Mouse (Mus musculus) embryonic facial prominence, embryonic 14.5 days (tissue): ENCODE data around the gene Arid5b. TPM values are rescaled to one million over a fixed set of nuclear protein-coding genes. Genes with fewer than 3 reads are reported as not detected.

Source experiments
- ATAC-seq: fragments of 200-750 bp; cut with Nextera tagmentation; 2 replicates; pipeline ENCODE4 v1.8.0; 2017; ENCODE audit warnings: low read depth, moderate number of reproducible peaks, moderate TSS enrichment
- DNase-seq: peaks from one replicate; pipeline ENCODE4 v3.0.0-alpha.2; 2015; ENCODE audit warnings: low spot score
- H3K27ac ChIP-seq: fragments of 300-500 bp; sonication (generic); replicated peaks from 2 replicates; pipeline ENCODE4 v1.5.1; 2014; ENCODE audit warnings: low read depth, mild to moderate bottlenecking, low read length, moderate library complexity
- H3K27me3 ChIP-seq: fragments of 300-500 bp; sonication (generic); replicated peaks from 2 replicates; pipeline ENCODE4 v1.6.1; 2014; ENCODE audit warnings: low read length; ENCODE audit not compliant: control insufficient read depth, insufficient read depth
- H3K36me3 ChIP-seq: fragments of 300-500 bp; sonication (generic); 2 replicates; pipeline ENCODE4 v1.6.1; 2014; ENCODE audit warnings: low read length, mixed read lengths; ENCODE audit not compliant: control insufficient read depth, insufficient read depth
- H3K4me1 ChIP-seq: fragments of 300-500 bp; sonication (generic); 2 replicates; pipeline ENCODE4 v1.6.1; 2014; ENCODE audit warnings: antibody characterized with exemption, low read length; ENCODE audit not compliant: control insufficient read depth, insufficient read depth
- H3K4me2 ChIP-seq: fragments of 300-500 bp; sonication (generic); 2 replicates; pipeline ENCODE4 v1.6.1; 2014; ENCODE audit warnings: low read depth, mild to moderate bottlenecking, low read length, moderate library complexity, mixed read lengths
- H3K4me3 ChIP-seq: fragments of 300-500 bp; sonication (generic); 2 replicates; pipeline ENCODE4 v1.5.1; 2014; ENCODE audit warnings: low read depth, mild to moderate bottlenecking, low read length
- H3K9ac ChIP-seq: fragments of 300-500 bp; sonication (generic); 2 replicates; pipeline ENCODE4 v1.6.1; 2014; ENCODE audit warnings: low read depth, mild to moderate bottlenecking, low read length, moderate library complexity, mixed read lengths
- H3K9me3 ChIP-seq: fragments of 300-500 bp; sonication (generic); 2 replicates; pipeline ENCODE4 v1.6.1; 2016; ENCODE audit warnings: low read length; ENCODE audit not compliant: control insufficient read depth
- WGBS: fragments of 180-500 bp; shearing (Covaris S2); extraction: QIAGEN DNeasy Blood & Tissue Kit; methylation state at CpG from one replicate; pipeline ENCODE4 v1.1.7; 2014; 5-methylcytosine and 5-hydroxymethylcytosine counted together
- polyA plus RNA-seq: library from polyadenylated mRNA; unstranded; fragments of >200 nt; fragmentation: Nextera tagmentation; extraction: Ambion mirVana; gene quantifications from 2 replicates; pipeline ENCODE4 v1.2.1, GENCODE M21; 2014

The Arid5b gene
- polyA plus RNA-seq, 1 experiment from 2014 or later, result 34.4 TPM

- H3K9me3 ChIP-seq, result no peaks in the 10 kb centered on the region
- no peak overlapping the region for H3K4me2 ChIP-seq
- H3K36me3 ChIP-seq, result peaks cover 48% of the 10 kb centered on the region
- ATAC-seq (no peak), DNase-seq (no peak)
- no peak overlapping the region for H3K9ac ChIP-seq
- H3K27me3 ChIP-seq, result no peaks in the 10 kb centered on the region
- H3K4me3 ChIP-seq, result no peak overlapping the region
- 92% methylated on average over 5 of the region's 5 CpGs for WGBS
- H3K4me1 ChIP-seq, result no peaks in the 10 kb centered on the region
- H3K27ac ChIP-seq, result no peak overlapping the region
Measured at GRCm38 (mm10) chr10:68199440-68199839, 79.1 kb downstream of the Arid5b start.

- H3K36me3 ChIP-seq, result peaks cover 34% of the 10 kb centered on the region
- H3K27ac ChIP-seq, result no peak overlapping the region
- 80% methylated on average over 9 of the region's 9 CpGs for WGBS
- H3K9me3 ChIP-seq, result no peaks in the 10 kb centered on the region
- H3K9ac ChIP-seq, result no peak overlapping the region
- no peak overlapping the region for H3K4me3 ChIP-seq
- no peaks in the 10 kb centered on the region for H3K27me3 ChIP-seq
- H3K4me2 ChIP-seq, result no peak overlapping the region
- no peak for ATAC-seq
- peaks cover 20% of the 10 kb centered on the region for H3K4me1 ChIP-seq
- DNase-seq, result no peak
Measured at GRCm38 (mm10) chr10:68196324-68196723, 82.2 kb downstream of the Arid5b start.

DNA sequence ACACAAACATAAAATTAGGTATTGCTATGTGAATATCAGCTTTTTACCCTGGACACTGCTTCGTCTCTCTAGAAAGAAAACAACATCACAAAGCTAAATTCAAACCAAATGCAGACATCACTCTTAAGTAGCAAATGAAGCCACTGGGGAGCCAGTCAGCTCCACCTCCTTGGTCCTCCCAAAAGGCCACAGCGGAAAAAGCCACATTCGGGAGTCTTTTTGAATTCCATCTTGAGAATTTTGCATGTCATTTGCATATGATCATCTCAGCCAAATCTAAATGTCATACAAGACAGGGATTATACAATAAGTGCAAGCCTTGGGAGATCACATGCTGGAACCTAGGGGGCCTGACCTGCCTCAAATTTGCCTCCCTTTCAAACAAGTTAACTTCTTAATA lies 85.0 kb downstream of the Arid5b start:
- peaks cover 11% of the 10 kb centered on the region; the same call in 1 of the 2 replicates for H3K36me3 ChIP-seq
- peaks cover 29% of the 10 kb centered on the region for H3K4me1 ChIP-seq
- no peak for ATAC-seq
- DNase-seq, result no peak
- H3K9ac ChIP-seq, result no peak overlapping the region
- no peaks in the 10 kb centered on the region for H3K9me3 ChIP-seq
- H3K4me3 ChIP-seq, result no peak overlapping the region
- peak overlapping the region; percentile 84 for H3K27ac ChIP-seq
- no peak overlapping the region for H3K4me2 ChIP-seq
- H3K27me3 ChIP-seq, result no peaks in the 10 kb centered on the region
- WGBS, result 36% methylated on average over 3 of the region's 3 CpGs

DNA sequence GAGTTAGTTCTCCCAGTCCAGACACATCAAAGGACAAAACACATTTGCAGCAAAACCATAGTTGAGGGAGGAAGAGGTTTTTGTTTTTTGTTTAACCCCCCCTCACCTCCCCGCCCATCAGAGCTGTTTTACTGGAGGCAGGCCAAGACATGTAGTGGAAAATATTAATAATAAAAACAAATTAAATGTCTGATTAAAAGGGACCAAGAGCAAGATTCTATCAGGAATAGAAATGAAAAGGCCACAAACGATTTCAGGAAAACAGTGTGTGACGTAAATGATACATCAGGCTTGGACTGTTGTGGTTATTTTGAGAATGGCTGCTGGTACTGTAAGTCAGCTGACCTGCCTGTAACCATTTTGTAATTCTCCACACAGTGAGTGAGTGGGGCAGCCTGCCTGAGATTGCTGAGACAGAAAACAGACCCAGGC lies 85.7 kb downstream of the Arid5b start:
- Histone ChIP-seq H3K4me1 (peaks cover 29% of the 10 kb centered on the region), H3K27ac (peak overlapping the region; percentile 84), H3K4me2 (peak overlapping the region; percentile 43; the same call in 1 of the 2 replicates), H3K9ac (no peak overlapping the region), H3K4me3 (no peak overlapping the region), H3K27me3 (no peaks in the 10 kb centered on the region), H3K36me3 (peaks cover 9% of the 10 kb centered on the region; the same call in 1 of the 2 replicates), H3K9me3 (no peaks in the 10 kb centered on the region)
- WGBS, result 21% methylated on average over 3 of the region's 3 CpGs
- DNase-seq, result peak; percentile 80
- peak; percentile 77 for ATAC-seq

DNA sequence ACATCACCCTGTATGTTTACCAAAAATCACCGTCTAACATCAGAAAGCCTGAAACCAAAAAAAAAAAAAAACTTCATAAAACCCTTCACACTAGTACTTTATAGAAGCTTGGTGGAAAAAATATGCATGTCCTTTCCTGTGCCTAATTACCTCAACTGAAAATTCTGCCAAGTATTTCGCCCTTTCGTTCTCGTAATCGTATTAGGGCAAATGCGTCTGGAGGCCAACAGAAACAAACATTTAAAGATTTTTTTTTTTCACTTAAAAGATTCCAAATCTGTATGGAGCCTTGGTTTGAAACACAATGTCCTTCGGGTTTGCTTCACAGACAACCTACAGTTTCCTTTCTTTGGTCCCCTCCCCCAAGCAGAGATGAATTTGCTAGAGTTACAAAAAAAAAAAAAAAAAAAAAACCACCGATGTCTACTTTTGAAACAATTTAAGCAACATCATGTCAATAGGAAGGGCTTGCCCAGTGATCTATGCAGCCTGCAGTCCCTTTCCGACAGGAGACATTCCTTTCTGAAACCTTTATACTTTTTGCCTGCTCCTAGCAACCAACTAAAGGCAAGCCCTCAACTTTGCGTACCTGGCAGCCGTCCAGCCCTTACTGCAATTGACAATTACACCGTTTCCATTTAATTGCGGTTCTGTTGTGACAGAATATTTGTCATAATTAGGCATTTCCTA lies 86.7 kb downstream of the Arid5b start:
- 19% methylated on average over 13 of the region's 13 CpGs for WGBS
- peaks cover 6% of the 10 kb centered on the region; the same call in 1 of the 2 replicates for H3K36me3 ChIP-seq
- peaks cover 29% of the 10 kb centered on the region for H3K4me1 ChIP-seq
- H3K27me3 ChIP-seq, result no peaks in the 10 kb centered on the region
- ATAC-seq (no peak), DNase-seq (peak; percentile 77)
- peak overlapping the region; percentile 84 for H3K27ac ChIP-seq
- H3K4me2 ChIP-seq, result peak overlapping the region; percentile 43
- H3K9ac ChIP-seq, result no peak overlapping the region
- H3K9me3 ChIP-seq, result no peaks in the 10 kb centered on the region
- H3K4me3 ChIP-seq, result no peak overlapping the region; the same call in 1 of the 2 replicates

- Histone ChIP-seq H3K4me3 (no peak overlapping the region), H3K27me3 (no peaks in the 10 kb centered on the region), H3K9me3 (no peaks in the 10 kb centered on the region), H3K36me3 (peaks cover 10% of the 10 kb centered on the region), H3K4me2 (peak overlapping the region; percentile 43), H3K27ac (no peak overlapping the region), H3K4me1 (peaks cover 29% of the 10 kb centered on the region), H3K9ac (no peak overlapping the region)
- 49% methylated on average over 6 of the region's 8 CpGs for WGBS
- DNase-seq, result peak; percentile 30
- peak; percentile 42; the same call in 1 of the 2 replicates for ATAC-seq
Measured at GRCm38 (mm10) chr10:68191146-68191545, 87.4 kb downstream of the Arid5b start.

DNA sequence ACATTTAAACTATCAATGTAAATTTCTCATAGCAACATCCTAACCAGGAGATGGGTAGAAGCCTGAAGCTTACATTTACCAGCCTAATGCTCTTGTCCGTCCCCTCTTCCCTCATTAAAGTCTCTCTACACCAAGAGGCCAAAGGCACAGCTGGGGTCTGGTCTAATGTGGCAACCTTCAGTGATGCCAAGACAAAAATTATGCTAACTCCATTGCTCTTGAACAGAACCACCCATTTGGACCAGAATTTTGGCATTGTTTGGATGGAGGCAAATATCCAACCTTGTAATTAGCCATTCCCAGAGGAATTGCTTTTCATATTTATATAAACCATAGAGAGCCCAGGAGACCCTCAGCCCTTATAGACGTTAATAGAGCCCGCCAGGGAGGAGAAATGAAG lies 88.7 kb downstream of the Arid5b start:
- Histone ChIP-seq H3K27ac (no peak overlapping the region), H3K36me3 (peaks cover 20% of the 10 kb centered on the region), H3K9ac (no peak overlapping the region), H3K9me3 (no peaks in the 10 kb centered on the region), H3K4me2 (no peak overlapping the region), H3K4me1 (peaks cover 29% of the 10 kb centered on the region), H3K4me3 (no peak overlapping the region), H3K27me3 (no peaks in the 10 kb centered on the region)
- 83% methylated on average over 3 of the region's 3 CpGs for WGBS
- DNase-seq (no peak), ATAC-seq (no peak)

- WGBS, result 90% methylated on average over 7 of the region's 7 CpGs
- H3K4me2 ChIP-seq, result no peak overlapping the region
Measured at GRCm38 (mm10) chr10:68183096-68183495, 95.4 kb downstream of the Arid5b start.

DNA sequence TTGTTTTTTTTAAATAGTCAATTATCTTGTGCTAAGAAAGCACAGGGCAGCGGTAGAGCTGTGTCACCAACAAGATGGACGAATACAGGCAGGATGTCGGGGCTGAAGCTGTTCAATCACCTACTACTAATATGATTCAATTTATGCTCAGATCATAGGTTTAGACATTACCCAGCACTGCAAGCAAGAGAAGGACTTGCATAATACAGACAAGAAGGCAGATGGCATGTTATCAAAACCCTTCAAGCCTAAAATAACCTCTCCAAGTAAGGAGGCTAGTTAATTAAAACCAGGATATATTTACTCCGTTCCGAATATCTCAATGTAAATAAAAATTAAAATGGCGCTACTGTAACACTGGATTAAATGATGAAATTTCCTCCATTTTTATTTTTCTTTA lies 96.3 kb downstream of the Arid5b start:
- no peak overlapping the region for H3K9ac ChIP-seq
- H3K9me3 ChIP-seq, result no peaks in the 10 kb centered on the region
- H3K36me3 ChIP-seq, result peaks cover 31% of the 10 kb centered on the region
- WGBS, result 79% methylated on average over 6 of the region's 6 CpGs
- H3K4me1 ChIP-seq, result no peaks in the 10 kb centered on the region; the same call in 1 of the 2 replicates
- H3K27ac ChIP-seq, result no peak overlapping the region
- H3K27me3 ChIP-seq, result no peaks in the 10 kb centered on the region
- no peak for ATAC-seq
- H3K4me2 ChIP-seq, result no peak overlapping the region
- no peak for DNase-seq
- no peak overlapping the region for H3K4me3 ChIP-seq

More at GRCm38 (mm10) chr10:68183096-68183495, 95.4 kb downstream of the Arid5b start:
- Histone ChIP-seq H3K9ac (no peak overlapping the region), H3K27me3 (no peaks in the 10 kb centered on the region), H3K36me3 (peaks cover 31% of the 10 kb centered on the region), H3K27ac (no peak overlapping the region), H3K9me3 (no peaks in the 10 kb centered on the region), H3K4me3 (no peak overlapping the region), H3K4me1 (no peaks in the 10 kb centered on the region; the same call in 1 of the 2 replicates)
- no peak for DNase-seq
- ATAC-seq, result no peak
